Mouse (Mus musculus) frontal cortex, adult (tissue): Measurements from ENCODE around the gene Sufu.
A peak's percentile ranks its signal among the peaks of the same experiment; 100 is the strongest.

Source experiments
- ATAC-seq: cut with Nextera tagmentation; 2 replicates; pipeline ENCODE4 v1.9.2; 2017; ENCODE audit warnings: mild to moderate bottlenecking, moderate library complexity, mixed read lengths; ENCODE audit not compliant: low TSS enrichment

Sufu gene

DNA sequence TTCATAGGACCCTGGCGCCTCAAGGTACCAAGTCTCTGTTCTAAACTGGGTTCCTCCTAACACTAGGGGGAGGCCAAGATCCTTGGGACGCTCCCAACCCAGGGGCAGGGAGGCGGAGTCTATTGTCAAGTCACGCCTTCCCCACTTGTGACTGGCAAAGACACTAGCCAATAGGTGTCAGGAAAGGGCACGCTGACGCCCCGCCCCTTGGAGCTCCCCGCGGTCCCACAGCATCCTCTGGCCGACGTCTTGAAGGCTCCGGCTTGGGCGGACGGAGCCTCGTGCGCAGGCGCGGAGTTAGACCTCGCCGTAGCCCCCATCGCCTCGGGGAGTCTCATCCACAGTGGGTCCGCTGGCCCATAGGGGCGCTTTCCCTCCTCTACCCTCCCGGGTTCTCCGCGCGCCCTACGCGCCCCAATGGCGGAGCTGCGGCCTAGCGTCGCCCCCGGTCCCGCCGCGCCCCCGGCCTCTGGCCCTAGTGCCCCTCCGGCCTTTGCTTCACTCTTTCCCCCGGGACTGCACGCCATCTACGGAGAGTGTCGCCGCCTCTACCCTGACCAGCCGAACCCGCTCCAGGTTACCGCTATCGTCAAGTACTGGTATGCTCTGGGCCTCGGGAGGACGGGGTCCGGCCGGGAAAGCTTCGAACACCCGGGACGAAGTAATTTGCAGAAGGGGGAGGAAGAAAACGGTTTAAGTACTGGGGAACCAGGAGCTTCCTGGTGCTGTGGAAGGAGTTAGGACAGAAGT, at the start of gene Sufu:
Gene Sufu, plus strand, starts transcription at position 211 of the 750 bp plus-strand sequence.
- ATAC-seq: peak; percentile 75

DNA sequence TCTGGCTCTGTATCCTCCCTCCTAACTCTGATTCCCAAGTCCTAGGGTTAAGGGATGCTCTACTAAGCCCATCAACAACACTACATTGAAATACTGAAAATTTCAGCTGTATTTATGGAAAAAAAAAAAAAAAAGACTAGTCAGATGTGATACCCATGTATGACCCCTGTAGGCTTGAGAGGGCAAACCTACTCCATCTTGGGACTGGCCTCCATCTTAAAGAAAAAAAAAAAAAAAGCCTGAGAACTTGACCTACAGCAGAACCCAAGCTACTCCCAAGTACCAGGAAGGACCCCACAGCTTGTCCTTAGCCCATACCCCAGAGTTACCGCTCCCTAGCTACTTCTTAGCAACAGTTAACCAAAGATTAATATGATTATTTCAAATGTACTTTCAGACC, 49.5 kb upstream of the Sufu start:
- ATAC-seq: no peak

DNA sequence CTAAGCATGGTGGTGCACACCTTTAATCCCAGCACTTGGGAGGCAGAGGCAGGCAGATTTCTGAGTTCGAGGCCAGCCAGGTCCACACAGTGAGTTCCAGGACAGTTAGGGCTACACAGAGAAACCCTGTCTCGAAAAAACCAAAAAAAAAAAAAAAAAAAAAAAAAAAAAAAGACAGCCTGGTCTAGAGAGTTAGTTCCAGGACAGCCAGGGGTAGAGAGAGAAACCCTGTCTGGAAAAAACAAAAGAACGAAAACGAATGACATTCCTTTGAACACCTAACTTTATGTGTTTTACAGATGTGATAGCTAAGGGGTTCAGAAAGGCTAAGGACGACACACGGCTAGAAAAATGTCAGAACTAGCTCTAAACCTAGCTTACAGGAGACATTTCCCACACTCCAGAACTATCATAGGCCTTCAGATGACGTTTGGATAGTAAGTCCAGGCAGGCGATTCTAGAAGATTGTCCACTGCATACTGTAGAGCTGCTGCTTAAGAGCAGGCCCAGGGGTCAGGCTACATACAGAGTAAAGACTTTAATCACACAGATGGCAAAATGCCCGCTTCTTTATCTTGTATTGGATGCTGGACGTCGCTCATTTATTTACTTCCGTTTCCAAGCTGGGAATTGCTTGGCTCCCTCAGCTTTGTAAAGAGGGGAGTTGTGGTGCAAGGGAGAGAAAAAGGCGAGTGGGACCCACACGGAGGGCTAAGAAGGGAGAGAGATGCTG, 48.6 kb upstream of the Sufu start:
- ATAC-seq: 0 out of 2 replicates have a peak, but pooled peaks have one; percentile 17

DNA sequence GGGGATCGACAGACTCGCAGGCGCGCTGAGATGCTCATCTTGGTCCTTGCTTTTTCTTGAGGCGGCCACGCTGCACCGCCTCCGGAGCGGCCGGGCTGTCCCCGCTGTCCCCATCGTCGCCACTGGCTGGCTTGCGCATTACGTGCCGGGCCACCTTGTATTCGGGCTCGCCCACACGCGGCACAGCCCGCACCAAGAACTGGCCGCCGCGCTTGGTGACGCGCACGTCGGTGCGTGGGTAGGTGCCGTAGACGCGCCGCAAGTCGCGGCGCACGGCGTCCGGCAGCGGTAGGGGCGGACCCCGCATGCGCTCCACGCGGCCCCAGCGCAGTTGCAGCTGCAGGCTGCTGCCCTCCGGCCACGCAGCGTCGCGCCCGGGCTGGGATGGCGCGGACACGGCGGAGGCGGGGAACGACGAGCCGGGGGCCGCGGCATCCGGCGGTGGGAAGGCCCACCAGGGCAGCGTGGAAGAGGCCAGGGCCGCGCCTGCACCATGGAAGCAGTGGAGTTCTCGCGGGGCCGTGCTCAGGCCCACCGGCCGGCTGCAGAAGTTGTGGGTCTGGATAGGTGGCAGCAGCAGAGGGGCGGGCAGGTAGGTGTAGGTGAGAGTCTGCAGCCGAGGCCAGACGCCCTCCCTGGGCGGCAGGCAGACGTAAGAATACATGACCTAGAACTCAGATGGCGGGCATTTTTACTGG, 47.8 kb upstream of the Sufu start:
- ATAC-seq: peak; percentile 92

DNA sequence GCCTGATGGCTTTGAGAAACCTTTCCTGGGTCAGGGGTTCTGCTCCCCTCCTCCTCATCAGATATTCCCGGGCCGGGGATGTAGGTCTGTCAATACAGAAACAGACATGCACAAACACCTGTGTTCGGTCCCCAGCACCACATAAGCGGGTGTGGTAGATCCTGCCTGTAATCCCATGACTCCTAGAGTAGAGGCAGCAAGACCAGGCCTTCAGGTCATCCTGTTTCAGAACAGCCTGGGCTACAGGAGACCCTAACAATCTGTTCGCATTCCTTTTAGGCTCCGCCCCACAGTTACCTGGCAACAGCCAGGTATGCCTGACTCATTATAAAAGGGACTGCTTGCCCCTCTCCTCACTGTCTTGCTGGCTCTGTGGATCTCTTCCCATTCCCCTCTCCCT, 47.1 kb upstream of the Sufu start:
- no peak for ATAC-seq

DNA sequence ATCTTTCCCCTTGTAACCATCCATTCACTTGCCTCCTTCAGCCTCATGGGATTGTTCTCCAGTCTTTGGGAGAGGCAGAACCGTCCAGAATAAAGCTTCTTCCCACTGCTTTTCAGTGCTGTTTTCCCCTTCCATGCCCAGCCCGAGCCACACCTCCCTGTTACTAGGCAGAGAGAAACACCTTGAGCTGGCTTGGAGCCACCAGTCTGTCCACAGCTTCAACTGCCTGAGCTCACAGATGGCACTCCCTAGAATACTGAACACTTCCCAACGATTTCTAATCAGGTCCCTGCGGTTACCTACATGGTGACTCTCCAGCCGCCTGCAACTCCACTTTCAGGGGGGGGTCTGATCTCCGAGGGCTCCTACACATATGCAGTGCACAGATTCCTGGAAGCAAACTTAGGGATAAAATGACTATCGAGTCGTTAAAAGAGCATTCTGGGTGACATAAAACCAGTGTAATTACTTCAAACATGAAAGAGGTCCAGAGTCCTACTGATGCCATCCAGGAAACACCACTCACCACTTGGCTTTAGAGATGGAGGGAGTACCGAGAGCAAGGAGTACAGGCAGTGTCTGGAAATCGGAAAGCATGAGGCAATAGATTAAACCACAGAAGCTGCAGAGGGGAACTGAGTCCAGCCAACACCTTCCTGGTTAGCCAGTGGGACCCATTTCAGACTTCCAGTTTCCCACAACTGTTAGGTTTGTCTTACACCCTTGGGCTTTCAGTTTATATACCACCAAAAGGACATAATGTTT, 46.3 kb upstream of the Sufu start, which contains the start of gene 2310034G01Rik:
Gene 2310034G01Rik, minus strand, starts transcription at position 135 of the 765 bp plus-strand sequence.
- no peak for ATAC-seq

DNA sequence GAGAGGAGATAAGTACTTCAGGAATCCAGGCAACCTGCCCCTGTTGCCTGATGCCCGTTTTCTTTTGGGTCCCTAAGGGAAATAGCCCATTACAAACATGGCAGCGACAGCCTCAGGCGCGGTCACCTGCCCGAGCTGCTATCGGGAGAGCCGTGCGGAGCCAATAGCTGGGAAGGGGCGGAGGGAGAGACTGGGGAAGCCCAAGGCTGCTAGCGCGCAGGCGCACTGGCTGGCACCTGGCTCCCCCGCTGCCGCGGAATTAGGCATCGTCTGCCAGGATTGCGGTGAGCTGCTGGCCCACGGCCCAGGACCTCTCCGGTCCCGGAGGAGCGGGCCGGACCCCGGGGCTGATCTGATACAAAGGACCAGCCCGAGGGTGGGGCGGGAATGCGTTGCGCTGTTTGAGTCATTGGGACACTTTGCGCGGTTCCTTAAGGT, 40.0 kb upstream of the Sufu start:
- peak; percentile 96 for ATAC-seq

DNA sequence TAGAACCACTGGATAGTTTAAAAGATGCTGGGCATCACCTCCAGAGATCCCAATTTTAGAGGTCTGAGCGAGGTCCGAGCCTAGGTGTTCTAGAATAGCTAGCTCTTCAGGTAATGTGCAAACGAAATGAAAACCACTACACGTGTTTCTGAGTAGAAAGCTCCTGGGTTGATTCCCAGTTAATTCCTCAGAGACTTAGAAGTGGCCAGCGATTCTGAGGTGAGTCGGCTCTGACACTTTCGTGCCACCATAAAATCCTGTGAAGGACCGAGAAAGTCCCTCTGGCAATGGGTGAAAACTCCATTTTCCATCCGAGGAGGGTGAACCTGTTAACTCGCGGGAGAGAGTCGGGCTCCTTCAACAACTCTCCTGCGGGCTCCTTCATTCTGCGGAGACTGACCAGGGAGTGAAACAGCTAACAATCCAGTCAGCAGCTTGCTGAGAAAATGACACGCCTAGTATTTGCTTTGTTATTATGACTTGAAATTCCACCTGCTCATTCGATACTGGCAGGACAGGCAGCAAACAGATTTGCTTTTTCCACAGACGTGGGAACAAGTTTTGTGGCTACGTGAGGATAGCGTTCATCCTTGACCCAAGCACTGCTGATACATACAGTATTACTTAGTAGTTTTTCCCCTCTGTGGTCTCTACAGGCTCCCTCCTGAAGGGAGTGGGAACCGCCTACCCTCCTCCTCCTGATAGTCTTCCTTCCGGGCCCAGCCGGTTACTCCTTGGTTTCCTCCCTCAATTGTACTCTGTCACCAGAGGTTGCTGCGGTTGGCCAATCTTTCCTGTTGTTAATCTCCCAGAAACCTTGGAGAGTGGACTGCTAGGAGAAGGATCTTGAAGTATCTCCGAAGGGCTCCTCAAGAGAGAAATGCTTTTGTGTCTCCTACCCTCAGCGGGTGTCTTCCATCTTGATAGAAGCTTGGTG, 39.1 kb upstream of the Sufu start:
- ATAC-seq: no peak

DNA sequence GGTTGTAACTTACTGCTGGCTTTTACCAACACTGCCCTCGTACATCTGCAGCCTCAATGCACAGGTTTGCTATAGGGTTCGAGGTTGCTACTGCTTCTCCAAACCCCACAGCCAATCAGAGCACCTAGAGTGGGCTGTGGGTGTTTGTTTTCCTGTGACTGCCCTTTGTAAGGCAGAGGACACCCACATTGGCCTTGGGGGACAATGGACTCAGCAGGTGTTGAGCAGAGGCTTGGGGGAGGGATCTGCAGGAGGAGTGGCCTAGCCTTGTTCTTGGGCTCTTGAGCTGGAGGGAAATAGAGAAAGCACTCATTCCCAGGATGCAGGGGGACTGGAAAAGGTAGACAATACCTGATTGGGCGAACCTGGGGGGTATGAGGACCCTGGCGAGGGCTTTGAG, 38.3 kb upstream of the Sufu start:
- no peak for ATAC-seq

DNA sequence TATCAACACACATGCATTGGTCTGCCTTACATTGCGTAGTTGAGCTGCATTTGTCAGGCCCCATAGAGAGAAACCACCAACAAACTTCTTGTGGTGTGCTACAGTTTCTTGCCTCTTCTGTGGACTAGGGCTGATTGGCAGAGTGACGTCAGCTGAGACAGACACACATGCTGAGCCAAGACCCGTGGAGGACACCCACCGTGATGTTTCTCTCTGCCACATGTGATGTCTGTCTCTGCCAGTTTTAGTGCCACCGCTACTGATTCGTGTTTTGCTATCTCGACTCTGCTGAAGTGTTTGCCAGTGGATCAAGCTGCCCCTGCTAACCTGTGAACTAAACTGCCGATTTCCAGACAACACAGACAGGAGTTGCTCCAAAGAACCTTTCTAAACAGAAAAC, 34.6 kb upstream of the Sufu start:
- no peak for ATAC-seq

DNA sequence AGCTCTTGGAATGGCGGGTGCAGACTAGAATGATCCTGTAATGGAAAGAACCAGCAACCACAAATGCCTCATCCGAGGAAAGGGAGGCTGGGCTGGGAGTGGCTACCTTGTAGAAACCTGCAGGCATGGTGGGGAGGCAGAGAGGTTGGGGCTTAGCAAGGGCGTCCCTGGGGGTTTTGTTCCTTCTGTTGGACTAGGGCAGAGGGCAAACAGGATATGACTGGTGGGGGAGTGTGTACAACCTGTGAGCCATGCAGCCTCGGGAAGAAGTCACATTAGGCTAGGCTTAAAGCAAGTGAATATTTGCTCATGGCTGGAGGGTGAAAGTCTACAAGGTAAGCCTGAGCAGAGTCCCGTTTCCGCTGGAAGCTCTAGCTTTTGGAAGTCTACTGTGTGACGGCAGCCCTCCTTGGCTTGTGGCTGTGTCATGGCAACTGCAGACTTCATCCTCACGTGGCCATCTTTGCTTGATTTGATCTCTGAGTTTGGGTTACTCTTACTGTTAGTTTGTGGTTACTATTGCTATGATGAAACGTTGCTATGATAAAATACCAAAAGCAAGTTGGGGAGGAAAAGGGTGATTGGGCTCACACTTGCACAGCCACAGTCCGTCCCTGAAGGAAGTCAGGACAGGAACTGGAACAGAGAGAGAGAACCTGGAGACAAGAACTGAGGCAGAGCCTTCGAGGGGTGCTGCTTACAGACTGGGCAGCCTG, 33.2 kb upstream of the Sufu start:
- no peak for ATAC-seq

DNA sequence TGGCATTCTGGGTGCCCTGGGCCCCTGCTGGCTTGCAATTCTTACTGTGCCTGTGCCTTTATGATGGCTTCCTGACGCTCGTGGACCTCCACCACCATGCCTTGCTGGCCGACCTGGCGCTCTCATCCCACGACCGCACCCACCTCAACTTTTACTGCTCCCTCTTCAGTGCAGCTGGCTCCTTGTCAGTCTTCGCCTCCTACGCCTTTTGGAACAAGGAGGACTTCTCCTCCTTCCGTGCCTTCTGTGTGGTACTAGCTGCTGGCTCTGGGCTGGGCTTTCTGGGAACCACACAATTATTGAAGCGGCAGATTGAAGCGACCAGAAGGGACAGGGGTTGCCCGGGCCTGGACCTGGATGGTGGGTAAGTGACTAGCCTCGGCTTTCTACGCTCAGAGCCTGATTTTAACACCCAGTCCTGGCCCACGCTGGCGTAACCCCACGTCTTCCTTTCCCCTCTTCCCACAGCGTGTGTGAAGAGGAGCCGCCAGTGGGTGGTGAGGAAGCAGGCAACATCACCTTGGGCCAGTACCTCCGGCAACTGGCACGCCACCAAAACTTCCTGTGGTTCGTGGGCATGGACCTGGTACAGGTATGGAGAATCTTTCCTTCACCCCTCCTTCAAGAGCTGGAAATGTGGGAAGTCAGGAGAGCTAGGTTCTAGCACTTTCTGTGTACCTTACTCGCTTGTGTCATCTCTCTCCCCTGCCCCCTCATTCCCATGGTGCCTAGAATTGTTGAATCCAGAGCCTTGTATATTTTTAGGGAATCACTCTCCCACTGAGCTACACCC, 28.7 kb upstream of the Sufu start:
- peak; percentile 86 for ATAC-seq

DNA sequence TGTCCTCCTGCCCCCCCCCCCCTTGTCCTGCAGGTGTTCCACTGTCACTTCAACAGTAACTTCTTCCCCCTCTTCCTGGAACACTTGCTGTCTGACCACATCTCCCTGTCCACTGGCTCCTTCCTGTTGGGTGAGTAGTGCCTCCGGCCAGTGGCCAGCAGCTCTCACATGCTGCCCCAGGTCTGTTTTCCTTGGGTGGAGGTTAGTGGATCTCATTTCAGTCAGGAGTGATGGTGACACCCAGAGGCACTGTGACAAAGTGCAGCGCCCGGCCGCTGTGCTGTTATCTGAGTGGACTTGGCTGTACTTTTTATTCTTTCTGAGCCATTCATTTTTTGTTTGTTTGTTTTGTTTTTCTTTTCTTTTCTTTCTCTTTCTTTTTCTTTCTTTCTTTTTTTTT, 27.5 kb upstream of the Sufu start:
- ATAC-seq: peak; percentile 53

DNA sequence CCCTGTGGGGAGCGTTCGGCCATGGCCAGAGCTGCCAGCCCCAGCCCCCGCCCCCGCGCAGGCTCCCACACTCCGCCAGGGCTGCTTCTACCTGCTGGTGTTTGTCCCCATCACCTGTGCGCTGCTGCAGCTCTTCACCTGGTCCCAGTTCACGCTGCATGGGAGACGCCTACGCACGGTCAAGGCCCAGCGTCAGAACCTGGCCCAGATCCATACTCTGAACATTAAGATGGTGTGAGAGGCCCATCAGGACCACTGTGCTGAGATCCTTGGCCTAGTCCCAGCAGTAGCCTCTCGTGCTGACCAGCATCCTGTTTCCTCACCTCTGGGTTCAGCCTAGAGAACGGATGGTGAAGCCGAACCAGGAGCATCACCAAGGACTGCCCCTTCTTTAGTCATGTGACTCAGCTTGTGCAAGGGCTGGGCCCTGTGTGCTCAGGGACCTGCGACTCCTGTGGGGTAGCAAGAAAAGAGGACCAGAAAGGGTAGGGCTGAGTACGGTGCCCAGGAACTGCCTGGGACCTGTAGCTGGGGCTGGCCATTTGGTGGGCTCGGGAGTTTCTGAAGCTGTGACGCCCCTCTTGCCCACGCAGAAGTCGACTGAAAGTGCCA, 22.1 kb upstream of the Sufu start:
- peak; percentile 22; the same call in 1 of the 2 replicates for ATAC-seq

DNA sequence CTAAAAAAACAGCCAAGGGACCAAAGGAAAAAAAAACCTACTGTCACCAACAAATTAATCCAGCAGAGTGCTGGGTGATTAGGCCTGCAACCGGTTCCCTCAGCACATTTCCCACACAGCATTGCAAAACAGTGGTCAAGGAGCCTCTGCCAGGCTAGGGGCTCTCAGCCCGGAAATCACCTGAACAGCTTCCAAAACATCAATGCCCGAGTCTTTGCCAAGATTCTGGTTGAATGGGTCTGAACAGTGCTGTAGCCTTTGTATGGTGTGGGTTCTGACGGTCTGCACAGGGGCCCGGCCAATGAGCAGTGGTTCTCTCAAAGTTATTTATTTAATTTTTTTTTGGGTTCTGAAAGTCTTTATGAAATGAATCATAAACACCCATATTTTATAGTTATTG, 21.2 kb upstream of the Sufu start:
- no peak for ATAC-seq

DNA sequence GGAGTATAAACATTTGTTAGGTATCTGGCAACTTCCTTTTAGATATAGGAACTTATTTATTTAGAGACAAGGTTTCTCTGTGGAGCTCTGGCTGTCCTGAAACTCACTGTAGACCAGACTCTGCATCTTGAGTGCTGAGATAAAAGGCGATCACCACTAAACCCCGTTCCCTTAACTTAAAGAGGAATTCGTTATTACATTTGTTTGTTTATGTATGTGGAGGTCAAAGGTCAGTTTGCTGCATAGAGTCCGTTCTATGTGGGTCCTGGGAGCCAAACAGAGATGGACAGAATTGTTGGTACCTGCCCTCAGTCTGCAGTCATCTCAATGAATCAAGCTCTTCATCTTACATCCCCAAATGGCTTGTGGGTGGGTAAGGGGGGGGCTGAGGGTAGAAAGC, 20.8 kb upstream of the Sufu start:
- ATAC-seq: no peak

DNA sequence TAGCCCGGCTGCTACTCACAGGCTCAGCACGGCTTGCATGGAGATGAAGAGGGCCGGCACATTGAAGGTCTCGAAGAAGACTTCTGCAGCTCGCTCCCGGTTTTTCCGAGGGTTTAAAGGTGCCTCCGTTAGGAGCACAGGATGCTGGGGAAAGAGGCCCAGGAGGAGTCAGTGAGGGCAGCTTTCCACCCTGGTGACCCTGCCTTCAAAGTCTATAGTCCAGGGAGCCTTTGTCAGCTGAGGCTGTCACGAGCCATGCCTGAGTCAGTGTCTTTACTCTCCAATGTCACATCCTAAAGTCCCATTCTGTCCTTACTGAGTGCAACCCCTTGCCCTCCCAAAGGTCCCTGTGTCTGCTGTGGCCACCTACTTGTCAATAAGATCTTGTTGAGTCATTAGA, 14.4 kb upstream of the Sufu start:
- ATAC-seq: no peak

DNA sequence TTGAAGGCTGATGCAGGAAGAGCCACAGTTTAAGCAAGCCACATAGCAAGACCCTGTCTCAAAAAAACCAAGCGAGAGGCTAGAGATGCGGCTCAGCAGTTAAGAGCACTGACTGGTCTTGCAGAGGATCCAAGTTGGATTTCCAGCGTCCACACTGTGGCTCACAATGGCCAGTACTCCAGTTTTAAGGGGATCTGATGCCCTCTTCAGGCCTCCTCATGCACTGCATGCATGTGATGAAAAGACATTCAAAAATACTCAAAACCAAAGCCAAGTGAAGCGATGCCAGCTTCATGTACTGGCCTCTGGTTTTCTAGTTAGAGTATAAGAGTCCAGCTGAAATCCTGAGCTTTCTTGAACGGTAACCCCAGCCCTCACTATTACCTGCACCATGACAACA, 6.8 kb upstream of the Sufu start:
- no peak for ATAC-seq

DNA sequence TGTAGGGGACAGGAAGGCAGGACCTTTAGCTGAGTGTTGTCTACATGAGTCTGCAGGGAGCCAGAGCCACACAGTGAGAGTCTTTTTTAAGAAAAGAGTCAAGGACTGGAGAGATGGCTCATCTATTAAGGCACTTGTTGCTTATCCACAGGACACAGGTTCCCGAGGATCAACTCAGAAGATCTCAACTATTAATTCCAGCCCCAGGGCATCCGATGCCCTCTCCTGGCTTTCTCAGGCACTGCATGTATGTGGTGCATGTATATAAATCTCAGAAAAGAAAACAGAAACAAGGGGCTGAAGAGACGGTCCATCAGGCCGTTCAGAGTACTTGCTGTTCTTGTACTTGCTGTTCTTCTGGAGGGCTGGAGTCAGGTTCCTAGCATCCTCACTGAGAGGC, 4.7 kb upstream of the Sufu start:
- no peak for ATAC-seq
